Mouse (Mus musculus): Measurements from ENCODE around the gene Drc1. TPM values are rescaled to one million over a fixed set of nuclear protein-coding genes. Genes with fewer than 3 reads are reported as not detected.

Drc1 gene
- polyA plus RNA-seq, 1 experiment from 2014 or later, result 3.4 TPM

DNA sequence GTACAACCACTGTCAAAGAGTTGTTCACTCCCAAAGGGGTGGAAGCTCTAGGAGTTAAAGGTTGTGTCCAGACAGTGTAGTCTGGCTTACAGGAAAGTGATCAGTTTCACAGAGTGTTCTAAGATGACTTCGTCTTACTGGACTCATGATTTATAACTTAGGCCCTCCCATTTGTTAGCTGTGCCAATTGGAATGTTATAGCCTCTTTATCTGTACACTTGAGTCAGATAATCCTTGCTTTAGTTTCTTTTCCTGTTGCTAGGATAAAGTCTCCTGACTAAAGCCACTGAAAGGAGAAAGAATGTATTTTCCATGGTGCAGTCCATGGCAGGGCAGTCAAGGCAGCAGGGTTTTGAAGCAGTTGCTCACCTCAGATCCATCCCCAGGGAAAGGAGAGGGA lies 38.8 kb upstream of the Drc1 start:
- Histone ChIP-seq H3K4me2 (ENCODE audit: low read length) (no peak overlapping the region), H3K27me3 (ENCODE audit: control insufficient read depth, insufficient read depth, low read length) (no peaks in the 10 kb centered on the region), H3K4me3 (replicated peaks; ENCODE audit: low read depth, low read length) (no peak overlapping the region), H3K9me3 (ENCODE audit: control insufficient read depth, low read length) (no peaks in the 10 kb centered on the region), H3K4me1 (ENCODE audit: control insufficient read depth, insufficient read depth, low read length) (0 out of 2 replicates have a peak, but pooled peaks cover 6% of the 10 kb centered on the region), H3K9ac (replicated peaks; ENCODE audit: low read length) (no peak overlapping the region), H3K27ac (replicated peaks; ENCODE audit: low read depth, low read length) (no peak overlapping the region), H3K36me3 (ENCODE audit: control insufficient read depth, insufficient read depth, low read length) (no peaks in the 10 kb centered on the region)
- no peak for DNase-seq
- no peak for ATAC-seq (ENCODE audit: low FRiP score, low TSS enrichment)
- WGBS, result 53% methylated on average over 1 of the region's 1 CpGs

- Histone ChIP-seq H3K9ac (replicated peaks; ENCODE audit: low read length) (no peak overlapping the region), H3K4me1 (ENCODE audit: control insufficient read depth, insufficient read depth, low read length) (0 out of 2 replicates have a peak, but pooled peaks cover 6% of the 10 kb centered on the region), H3K36me3 (ENCODE audit: control insufficient read depth, insufficient read depth, low read length) (no peaks in the 10 kb centered on the region), H3K27ac (replicated peaks; ENCODE audit: low read depth, low read length) (no peak overlapping the region), H3K9me3 (ENCODE audit: control insufficient read depth, low read length) (no peaks in the 10 kb centered on the region), H3K4me2 (ENCODE audit: low read length) (no peak overlapping the region), H3K27me3 (ENCODE audit: control insufficient read depth, insufficient read depth, low read length) (no peaks in the 10 kb centered on the region), H3K4me3 (replicated peaks; ENCODE audit: low read depth, low read length) (no peak overlapping the region)
- ATAC-seq (ENCODE audit: low FRiP score, low TSS enrichment) (no peak), DNase-seq (peak; percentile 64)
- 71% methylated on average over 9 of the region's 9 CpGs for WGBS
These were observed 37.4 kb upstream of the Drc1 start for GRCm38 (mm10) chr5:30243741-30244140.

DNA sequence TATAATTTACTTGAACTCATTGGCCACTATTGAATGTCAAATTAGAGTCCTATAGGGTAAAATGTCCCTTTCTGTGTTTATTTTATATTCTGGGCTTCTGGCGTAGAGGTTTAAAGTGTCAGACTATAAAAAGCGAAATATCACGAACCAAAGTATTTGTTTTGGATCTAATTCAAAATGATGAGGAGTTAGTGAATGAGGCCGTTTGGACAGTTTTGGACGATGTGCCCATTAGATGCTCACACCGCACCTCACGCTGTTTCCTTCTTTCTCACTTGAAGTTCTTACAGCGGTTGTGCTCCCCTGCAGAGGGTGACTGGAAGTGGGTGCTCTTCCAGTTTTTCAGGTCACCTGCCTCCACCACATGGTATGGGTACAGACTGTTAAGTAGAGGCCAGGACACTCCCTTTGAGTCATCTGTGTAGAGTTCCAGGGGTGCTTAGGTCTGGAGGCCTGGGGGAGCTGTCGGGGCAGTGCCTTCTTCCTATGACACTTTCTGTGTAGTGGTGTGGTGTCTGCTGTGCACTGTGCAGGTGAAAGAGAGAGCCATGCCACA lies 35.2 kb upstream of the Drc1 start:
- no peak for ATAC-seq (ENCODE audit: low FRiP score, low TSS enrichment)
- no peak overlapping the region for H3K4me3 ChIP-seq (replicated peaks; ENCODE audit: low read depth, low read length)
- H3K4me1 ChIP-seq (ENCODE audit: control insufficient read depth, insufficient read depth, low read length), result 0 out of 2 replicates have a peak, but pooled peaks cover 6% of the 10 kb centered on the region
- no peaks in the 10 kb centered on the region for H3K9me3 ChIP-seq (ENCODE audit: control insufficient read depth, low read length)
- no peak overlapping the region for H3K9ac ChIP-seq (replicated peaks; ENCODE audit: low read length)
- no peak for DNase-seq
- no peak overlapping the region for H3K4me2 ChIP-seq (ENCODE audit: low read length)
- H3K27me3 ChIP-seq (ENCODE audit: control insufficient read depth, insufficient read depth, low read length), result no peaks in the 10 kb centered on the region
- H3K27ac ChIP-seq (replicated peaks; ENCODE audit: low read depth, low read length), result no peak overlapping the region
- peaks cover 5% of the 10 kb centered on the region; the same call in 1 of the 2 replicates for H3K36me3 ChIP-seq (ENCODE audit: control insufficient read depth, insufficient read depth, low read length)
- 94% methylated on average over 9 of the region's 9 CpGs for WGBS

DNA sequence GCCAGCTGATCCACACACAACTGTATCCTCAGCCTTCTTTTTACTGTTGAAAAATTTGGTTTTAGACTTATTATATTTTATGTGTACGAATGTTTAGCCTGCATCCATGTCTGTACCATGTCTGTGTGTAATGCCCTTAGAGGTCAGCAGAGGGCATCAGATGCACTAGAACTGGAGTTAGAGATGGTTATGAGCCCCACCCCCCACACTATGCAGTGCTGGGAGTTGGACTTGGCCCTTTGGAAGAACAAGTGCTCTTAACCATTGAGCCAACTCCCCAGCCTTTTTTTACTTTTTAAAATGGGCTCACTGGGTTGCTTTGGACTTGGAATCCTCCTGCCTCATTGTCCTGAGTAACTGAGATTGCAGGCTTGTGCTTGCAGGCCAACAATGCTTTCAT lies 33.5 kb upstream of the Drc1 start:
- ATAC-seq (ENCODE audit: low FRiP score, low TSS enrichment), result no peak
- no peak overlapping the region for H3K4me2 ChIP-seq (ENCODE audit: low read length)
- 95% methylated on average over 1 of the region's 1 CpGs for WGBS
- H3K27ac ChIP-seq (replicated peaks; ENCODE audit: low read depth, low read length), result no peak overlapping the region
- H3K4me3 ChIP-seq (replicated peaks; ENCODE audit: low read depth, low read length), result no peak overlapping the region
- H3K4me1 ChIP-seq (ENCODE audit: control insufficient read depth, insufficient read depth, low read length), result 0 out of 2 replicates have a peak, but pooled peaks cover 6% of the 10 kb centered on the region
- no peak overlapping the region for H3K9ac ChIP-seq (replicated peaks; ENCODE audit: low read length)
- H3K27me3 ChIP-seq (ENCODE audit: control insufficient read depth, insufficient read depth, low read length), result no peaks in the 10 kb centered on the region
- DNase-seq, result peak; percentile 10
- no peaks in the 10 kb centered on the region for H3K9me3 ChIP-seq (ENCODE audit: control insufficient read depth, low read length)
- peaks cover 12% of the 10 kb centered on the region for H3K36me3 ChIP-seq (ENCODE audit: control insufficient read depth, insufficient read depth, low read length)

DNA sequence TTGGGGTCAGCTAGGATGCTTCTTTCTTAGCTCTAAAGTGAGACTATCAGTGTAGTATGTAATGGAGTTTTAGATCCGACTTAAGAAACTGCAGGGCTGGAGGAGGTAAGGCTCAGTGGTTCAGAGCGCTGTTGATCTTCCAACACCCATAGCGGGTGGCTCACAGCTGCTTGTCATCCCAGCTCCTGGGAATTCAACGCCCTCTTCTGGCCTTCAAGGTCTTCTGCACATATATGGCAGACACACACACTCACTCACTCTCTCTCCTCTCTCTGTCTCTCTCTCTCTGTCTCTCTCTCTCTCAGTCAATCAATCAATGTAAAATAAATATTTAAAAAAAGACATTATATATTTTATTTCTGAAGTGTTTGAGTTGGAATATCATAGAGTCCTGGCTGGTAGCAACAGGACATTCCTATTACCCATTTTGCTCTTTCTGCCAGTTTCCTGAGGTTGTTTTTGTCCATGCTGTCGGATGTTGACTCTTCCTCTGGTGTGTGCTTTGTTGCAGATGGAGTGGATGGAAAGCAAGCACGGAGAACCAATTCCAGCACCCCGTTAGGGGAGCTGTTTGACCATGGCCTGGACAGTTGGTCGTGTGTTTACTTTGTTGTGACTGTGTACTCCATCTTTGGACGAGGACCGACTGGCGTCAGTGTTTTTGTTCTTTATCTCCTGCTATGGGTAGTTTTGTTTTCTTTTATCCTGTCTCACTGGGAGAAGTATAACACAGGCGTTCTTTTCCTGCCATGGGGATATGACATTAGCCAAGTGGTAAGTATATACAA lies 25.4 kb upstream of the Drc1 start:
- 91% methylated on average over 12 of the region's 12 CpGs for WGBS
- H3K27ac ChIP-seq (replicated peaks; ENCODE audit: low read depth, low read length), result no peak overlapping the region
- ATAC-seq (ENCODE audit: low FRiP score, low TSS enrichment) (no peak), DNase-seq (no peak)
- H3K4me1 ChIP-seq (ENCODE audit: control insufficient read depth, insufficient read depth, low read length), result no peaks in the 10 kb centered on the region
- no peak overlapping the region for H3K9ac ChIP-seq (replicated peaks; ENCODE audit: low read length)
- H3K36me3 ChIP-seq (ENCODE audit: control insufficient read depth, insufficient read depth, low read length), result peaks cover 43% of the 10 kb centered on the region
- no peak overlapping the region for H3K4me3 ChIP-seq (replicated peaks; ENCODE audit: low read depth, low read length)
- no peaks in the 10 kb centered on the region for H3K27me3 ChIP-seq (ENCODE audit: control insufficient read depth, insufficient read depth, low read length)
- H3K9me3 ChIP-seq (ENCODE audit: control insufficient read depth, low read length), result no peaks in the 10 kb centered on the region
- H3K4me2 ChIP-seq (ENCODE audit: low read length), result no peak overlapping the region

- Histone ChIP-seq H3K4me3 (replicated peaks; ENCODE audit: low read depth, low read length) (no peak overlapping the region), H3K27me3 (ENCODE audit: control insufficient read depth, insufficient read depth, low read length) (no peaks in the 10 kb centered on the region), H3K4me1 (ENCODE audit: control insufficient read depth, insufficient read depth, low read length) (no peaks in the 10 kb centered on the region), H3K9ac (replicated peaks; ENCODE audit: low read length) (no peak overlapping the region), H3K4me2 (ENCODE audit: low read length) (no peak overlapping the region), H3K36me3 (ENCODE audit: control insufficient read depth, insufficient read depth, low read length) (peaks cover 31% of the 10 kb centered on the region), H3K27ac (replicated peaks; ENCODE audit: low read depth, low read length) (no peak overlapping the region), H3K9me3 (ENCODE audit: control insufficient read depth, low read length) (no peaks in the 10 kb centered on the region)
- no peak for DNase-seq
- WGBS, result 94% methylated on average over 7 of the region's 7 CpGs
- no peak for ATAC-seq (ENCODE audit: low FRiP score, low TSS enrichment)
These were observed 22.4 kb upstream of the Drc1 start for GRCm38 (mm10) chr5:30258776-30259175.

GRCm38 (mm10) chr5:30270571-30271190 lies 10.5 kb upstream of the Drc1 start:
- no peak overlapping the region for H3K9ac ChIP-seq (replicated peaks; ENCODE audit: low read length)
- no peaks in the 10 kb centered on the region for H3K4me1 ChIP-seq (ENCODE audit: control insufficient read depth, insufficient read depth, low read length)
- WGBS, result 72% methylated on average over 11 of the region's 11 CpGs
- H3K4me3 ChIP-seq (replicated peaks; ENCODE audit: low read depth, low read length), result no peak overlapping the region
- DNase-seq (peak; percentile 11), ATAC-seq (ENCODE audit: low FRiP score, low TSS enrichment) (no peak)
- no peak overlapping the region for H3K4me2 ChIP-seq (ENCODE audit: low read length)
- peaks cover 30% of the 10 kb centered on the region for H3K36me3 ChIP-seq (ENCODE audit: control insufficient read depth, insufficient read depth, low read length)
- 0 out of 2 replicates have a peak overlapping the region, but pooled peaks have one; percentile 8 for H3K27ac ChIP-seq (replicated peaks; ENCODE audit: low read depth, low read length)
- H3K9me3 ChIP-seq (ENCODE audit: control insufficient read depth, low read length), result no peaks in the 10 kb centered on the region
- H3K27me3 ChIP-seq (ENCODE audit: control insufficient read depth, insufficient read depth, low read length), result no peaks in the 10 kb centered on the region

DNA sequence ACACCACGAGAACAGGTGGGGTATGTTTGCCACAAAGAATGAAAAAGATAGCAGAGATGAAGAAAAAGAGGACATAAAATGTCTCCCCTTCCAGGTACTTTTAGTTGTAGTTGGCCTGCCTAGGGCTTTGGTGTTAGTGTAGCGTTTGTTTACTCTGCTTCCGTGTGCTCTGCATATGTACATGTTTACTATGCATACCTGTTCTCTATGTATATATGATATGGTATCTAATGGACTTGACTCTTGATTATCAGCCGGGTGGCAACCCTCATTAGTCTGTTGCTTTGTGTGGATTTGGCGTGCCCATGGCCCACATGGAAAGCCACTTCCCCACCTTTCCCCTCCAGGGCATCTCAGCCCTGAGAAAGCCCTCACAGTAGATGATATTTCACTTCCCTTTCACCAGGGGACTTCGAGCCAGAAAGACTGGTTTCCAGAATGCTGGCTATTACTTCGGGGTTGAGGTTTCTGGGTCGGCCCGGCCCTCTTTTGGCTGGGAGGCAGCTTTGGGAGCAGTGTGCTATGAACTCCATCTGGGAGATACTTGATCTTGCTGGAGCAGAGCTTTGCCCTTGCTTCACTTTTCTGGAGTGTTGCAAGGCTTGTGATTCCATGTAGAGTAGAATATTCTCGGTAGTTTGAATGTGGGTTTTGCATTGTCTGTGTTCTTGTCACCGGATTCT lies 9.4 kb upstream of the Drc1 start:
- H3K9ac ChIP-seq (replicated peaks; ENCODE audit: low read length), result no peak overlapping the region
- no peaks in the 10 kb centered on the region for H3K9me3 ChIP-seq (ENCODE audit: control insufficient read depth, low read length)
- peaks cover 19% of the 10 kb centered on the region for H3K36me3 ChIP-seq (ENCODE audit: control insufficient read depth, insufficient read depth, low read length)
- H3K27ac ChIP-seq (replicated peaks; ENCODE audit: low read depth, low read length), result no peak overlapping the region
- H3K4me3 ChIP-seq (replicated peaks; ENCODE audit: low read depth, low read length), result no peak overlapping the region
- ATAC-seq (ENCODE audit: low FRiP score, low TSS enrichment) (no peak), DNase-seq (no peak)
- H3K27me3 ChIP-seq (ENCODE audit: control insufficient read depth, insufficient read depth, low read length), result no peaks in the 10 kb centered on the region
- WGBS, result 91% methylated on average over 11 of the region's 11 CpGs
- H3K4me1 ChIP-seq (ENCODE audit: control insufficient read depth, insufficient read depth, low read length), result no peaks in the 10 kb centered on the region
- no peak overlapping the region for H3K4me2 ChIP-seq (ENCODE audit: low read length)
